Mouse (Mus musculus) adrenal gland, postnatal 36 days (tissue): ENCODE data around the gene Nell2. TPM values are rescaled to one million over a fixed set of nuclear protein-coding genes. Genes with fewer than 3 reads are reported as not detected.

Experiments used
- DNase-seq, 2 experiments: peaks; one replicate each; pipeline ENCODE4 v3.0.0; 2021; ENCODE audit warnings: mixed read lengths in 1 of 2
- total RNA-seq, 2 experiments: library from RNA; stranded (reverse); gene quantifications; 2 replicates each; pipeline ENCODE4 v1.2.3; 2021

The Nell2 gene
- total RNA-seq, 2 experiments from 2014 or later, result 3.8 to 5.0 TPM

DNA sequence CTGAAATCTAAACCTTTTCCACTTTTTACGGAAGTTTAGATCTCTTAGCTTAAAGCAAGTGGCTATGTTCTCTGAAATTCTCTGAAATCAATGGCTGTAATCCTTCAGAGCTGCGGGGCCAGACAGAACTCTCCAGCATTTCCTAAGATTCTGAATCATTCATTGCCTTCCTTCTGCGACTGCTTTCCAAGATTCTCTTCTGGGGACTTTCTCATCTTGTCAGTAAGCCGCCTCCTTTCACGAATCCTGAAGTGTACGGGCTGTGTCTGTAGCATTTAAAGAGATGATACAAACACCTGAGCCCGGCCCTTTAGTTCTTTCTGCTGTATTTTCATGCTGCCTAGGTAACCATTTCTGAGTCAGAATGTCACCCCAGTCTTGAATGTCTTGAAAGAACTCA lies 428.2 kb downstream of the Nell2 start:
- DNase-seq, result no peak

DNA sequence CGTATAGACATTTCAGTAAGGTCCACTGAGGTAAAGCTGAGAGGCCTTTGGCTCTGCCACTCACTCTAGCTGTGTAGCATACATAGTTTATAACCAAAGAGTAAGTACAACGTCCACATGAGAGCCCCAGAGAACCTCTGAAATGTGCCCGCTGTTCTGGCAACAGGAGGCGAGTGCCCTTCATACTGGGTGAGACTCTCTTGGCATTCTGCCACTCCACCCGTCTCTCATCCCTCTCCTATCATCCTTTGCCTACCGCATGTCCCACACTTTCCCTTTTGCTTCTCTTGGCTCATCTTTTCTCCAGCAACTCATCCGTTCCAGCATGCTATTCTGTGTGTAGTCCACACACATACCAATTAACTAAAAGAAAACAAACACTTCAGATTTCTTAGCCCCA lies 442.4 kb downstream of the Nell2 start:
- DNase-seq, result peak; percentile 14 to 22

DNA sequence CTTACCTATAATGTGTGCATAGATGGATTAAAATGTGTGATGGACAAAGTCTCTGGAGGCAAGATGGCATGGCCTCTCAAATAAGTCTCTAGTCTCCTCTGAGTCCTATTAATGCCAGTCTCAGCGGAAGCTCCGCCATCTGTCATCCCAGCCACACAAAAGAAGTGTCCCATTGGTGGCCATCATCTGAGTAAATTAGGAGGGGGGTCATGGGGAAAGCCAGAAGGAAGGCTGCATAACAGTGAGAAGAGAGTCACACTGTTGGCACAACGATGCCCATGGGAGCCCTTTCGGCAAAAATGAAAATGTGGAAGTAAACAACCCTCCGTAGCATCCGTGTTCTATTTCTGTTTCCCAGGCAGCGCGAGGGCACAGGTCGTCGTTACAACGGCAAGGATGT lies 446.7 kb downstream of the Nell2 start:
- no peak for DNase-seq

DNA sequence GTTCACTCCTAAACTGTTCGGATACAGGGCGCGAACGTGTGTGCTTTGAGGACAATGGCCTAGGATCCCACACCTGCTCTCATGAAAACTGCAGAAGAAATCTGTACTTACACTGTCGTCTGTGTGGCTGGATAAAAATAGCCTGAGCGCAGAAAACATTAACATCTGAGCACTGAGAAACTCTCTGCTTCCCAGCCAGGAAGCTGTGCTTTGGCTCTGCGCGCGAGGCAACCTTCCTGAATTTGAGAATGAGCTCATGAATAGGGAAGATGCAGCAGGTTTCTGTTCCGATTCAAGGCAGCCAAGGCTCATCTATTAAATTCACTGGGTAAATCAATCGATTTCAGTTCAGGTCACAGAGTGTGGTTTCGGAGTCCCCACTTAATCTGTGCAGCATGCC lies 453.0 kb downstream of the Nell2 start:
- no peak for DNase-seq

DNA sequence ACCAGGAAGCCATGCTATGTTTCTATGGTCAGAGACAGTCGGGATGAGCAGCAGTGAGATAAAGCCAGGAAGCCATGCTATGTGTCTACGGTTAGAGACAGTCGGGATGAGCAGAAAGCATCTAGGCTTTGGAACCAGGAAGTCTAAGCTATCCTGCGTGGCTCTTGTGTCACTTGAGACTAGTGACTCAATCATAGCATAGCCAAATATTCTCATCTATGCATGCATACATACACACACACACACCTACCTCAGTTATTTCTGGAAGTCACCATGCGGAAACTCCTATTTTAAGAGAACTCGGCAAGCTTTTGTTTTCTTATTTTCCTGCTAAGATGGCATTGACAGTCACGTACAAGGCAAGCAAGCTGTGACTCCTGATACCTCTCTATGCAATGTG lies 457.5 kb downstream of the Nell2 start:
- DNase-seq, result no peak

DNA sequence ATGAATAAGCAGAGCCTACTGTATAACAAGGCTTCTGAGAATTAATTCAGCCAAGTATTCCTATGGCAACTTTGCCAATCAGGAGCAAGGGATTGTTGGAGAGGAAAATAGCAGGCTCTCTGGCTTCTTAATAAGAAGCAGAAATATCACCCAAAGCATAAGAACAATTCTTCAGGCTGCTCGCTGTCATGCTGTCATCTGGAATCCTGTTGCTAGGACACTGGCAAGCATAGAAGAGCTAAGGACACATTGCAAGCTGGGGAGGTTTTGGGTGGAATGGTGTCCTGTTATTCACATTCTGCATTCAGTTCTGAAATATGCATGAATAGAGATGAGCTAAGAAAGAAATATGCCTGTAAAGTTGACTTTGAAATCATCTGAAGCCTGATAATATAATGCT lies 459.6 kb downstream of the Nell2 start:
- DNase-seq, result no peak

DNA sequence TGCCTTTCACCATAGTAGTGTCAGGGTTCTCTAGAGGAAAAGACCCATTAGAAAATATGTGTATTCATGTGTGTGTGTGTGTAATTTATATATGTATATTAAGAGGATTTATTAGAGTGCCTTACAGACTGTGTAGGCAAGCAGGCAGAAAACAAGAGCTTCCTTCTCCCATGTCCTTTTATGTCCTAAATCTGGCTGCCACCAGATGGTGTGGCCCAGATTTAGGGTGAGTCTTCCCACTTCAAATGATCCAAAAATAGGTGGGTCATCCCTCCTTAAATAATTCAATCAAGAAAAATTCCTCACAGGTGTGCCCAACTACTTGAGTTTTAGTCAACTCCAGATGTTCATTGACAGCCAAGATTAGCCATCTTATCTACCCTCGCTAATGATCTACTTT lies 460.3 kb downstream of the Nell2 start:
- no peak for DNase-seq

DNA sequence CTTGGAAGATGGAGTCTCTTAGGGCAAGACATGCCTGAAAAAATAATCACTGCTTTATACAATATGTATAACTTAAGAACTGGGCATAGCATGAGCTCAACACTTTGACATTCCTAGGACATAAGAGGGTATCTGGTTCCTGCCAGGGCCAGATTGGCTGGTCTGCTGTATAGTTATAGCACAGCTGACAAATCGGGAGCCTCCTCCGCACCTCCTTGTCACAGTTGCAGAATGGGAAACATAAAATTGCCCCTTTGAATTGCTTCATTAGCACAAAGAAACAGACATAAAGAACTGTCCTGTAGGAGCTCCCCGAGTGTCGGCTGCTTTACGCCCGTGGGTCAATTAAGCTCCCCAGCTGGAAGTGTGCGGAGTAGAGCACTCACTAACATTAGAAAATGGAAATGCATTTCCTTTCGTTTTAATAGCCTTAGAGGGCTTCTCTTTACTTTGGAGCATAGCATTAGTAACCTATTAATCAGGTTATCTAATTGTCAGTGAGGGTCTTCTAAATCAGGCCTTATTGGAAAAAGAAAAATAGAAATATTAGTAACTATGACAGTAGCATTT lies 473.2 kb downstream of the Nell2 start:
- no peak for DNase-seq

DNA sequence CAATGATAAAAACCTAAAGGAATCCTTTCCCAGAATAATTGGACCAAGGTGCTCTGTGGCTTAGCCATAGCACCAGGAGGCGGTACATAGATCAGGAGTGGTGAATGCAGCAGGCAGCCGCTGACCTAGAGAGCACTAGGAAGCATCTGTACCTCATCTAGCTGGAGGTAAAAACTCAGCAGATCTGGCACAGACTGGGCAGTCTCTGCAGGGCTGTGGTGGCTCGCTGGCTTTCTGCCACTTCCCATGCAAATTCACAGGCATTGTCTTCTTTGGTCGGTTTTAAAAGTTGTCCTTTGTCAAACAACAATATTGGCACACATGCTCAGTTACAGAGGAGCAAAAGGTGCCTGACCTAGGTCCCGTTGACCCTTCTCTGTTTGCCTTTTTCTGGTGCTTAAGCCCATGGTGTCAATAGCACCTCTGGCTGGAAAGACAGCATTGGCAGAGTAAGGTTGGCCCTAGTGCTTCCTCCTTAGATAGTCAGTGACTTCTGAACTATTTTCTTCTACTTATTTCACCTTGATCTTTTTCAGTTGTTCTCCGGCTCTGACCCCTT lies 479.1 kb downstream of the Nell2 start:
- DNase-seq, result no peak

DNA sequence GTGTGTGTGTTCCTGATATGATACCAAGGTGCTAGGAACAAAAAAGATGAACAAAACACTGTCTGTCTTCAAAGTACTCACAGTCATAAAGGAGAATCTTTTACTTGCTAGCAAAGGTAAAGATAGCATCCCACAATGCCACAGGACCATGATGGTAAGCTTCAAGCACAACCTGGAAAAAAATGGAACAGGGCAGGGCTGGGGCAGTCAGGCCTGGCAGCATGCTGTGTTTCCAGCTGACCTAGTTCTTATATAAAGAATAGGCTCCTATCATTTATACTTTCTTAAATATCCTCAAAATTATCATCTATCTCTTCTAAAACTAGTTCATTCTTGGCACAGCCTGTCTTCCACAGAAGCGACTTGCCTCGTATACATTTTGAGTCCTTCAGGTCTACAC lies 480.9 kb downstream of the Nell2 start:
- DNase-seq, result no peak

DNA sequence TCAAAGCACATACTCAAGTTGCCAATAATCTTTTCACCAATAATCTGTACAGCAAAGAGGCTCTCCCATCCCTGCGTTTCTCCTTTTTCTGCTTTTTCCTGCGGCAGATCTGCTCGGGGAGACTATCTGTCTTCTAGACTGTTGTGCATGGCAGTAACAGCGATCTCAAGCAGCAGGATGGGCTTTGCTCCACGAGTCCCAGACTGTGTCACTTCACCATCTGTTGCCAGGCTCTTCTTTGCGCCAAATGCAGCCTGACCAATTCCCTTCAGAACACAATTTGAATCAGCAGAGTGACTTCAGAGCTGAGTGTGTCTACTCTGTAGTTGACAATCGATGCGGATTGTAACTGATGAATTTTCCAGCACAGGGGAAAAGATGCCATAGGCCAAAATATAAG lies 484.3 kb downstream of the Nell2 start:
- no peak for DNase-seq

DNA sequence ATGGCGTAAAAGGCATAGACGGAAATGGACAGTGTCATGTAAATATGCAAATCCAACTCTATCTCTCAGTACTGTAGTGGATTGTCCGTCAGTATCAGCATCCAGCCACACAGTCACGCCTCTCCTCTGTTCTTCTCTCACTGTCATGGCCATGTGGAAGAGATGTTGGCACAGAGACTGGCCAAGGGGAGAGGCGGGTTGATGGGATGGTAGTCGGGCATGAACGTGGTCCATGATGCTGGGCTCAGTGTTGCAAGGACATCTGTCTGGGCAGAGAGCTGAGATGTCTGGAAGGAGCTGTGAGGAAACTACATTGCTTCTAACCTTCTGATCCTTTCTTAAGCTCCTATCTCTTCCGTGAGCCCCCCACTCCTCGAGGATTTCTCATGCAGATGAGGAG lies 485.9 kb downstream of the Nell2 start:
- DNase-seq, result no peak

DNA sequence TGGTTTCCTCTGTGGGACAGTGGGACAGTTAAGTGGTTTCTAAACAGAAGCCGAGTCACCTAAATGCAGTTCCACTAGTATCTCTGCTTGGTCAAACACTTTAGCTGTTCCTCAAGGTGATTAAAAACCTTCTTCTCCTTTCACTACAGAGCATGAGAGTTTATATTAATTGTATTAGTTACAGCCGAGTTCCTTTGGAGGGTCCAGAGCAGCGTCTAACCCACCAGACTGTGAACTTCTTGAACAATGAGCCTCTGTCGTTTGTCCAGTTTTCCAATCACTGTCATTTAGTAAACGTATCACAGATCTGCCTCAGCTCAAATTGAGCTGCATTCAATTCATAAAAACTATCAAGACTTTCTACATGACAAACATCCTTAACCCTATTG lies 498.9 kb downstream of the Nell2 start:
- DNase-seq, result no peak

DNA sequence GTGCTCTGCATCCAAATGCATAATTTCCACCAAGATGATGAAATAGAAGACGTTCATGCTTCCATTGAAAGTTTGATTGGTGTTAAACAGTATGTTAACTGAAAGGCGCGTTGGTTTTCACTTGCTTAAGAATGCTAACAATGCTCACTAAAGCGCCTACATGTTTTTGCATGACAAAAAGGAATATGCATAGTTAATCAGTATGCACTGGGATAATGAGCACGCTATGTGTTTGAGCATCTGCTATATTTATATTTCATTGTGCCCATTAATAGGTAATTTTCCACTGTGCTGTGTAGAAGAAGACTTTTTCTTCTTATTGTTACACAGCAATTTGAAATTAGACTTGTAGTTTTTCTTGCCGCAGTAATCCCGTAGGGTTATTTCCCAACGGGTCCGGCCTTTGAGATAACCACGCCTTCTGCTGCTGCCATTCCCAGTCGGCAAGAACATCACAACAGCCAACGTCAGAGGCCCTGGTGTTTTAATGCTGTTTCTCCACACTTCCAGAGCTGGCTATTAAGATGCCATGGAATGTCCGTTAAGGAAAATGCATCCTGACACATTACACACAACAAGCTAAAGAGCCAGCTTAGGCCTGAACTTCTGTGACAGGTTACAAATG lies 499.4 kb downstream of the Nell2 start:
- no peak for DNase-seq

Other genes with a start within 250 kb of the Nell2 start
- gene Dbx2, start 127.4 kb upstream of the Nell2 start, total RNA-seq, result not detected